Mouse (Mus musculus) stomach, embryonic 15.5 days (tissue): ENCODE measurements around the gene Pacsin3. TPM values are rescaled to one million over a fixed set of nuclear protein-coding genes. Genes with fewer than 3 reads are reported as not detected.

Source experiments
- ATAC-seq: fragments of 200-750 bp; cut with Nextera tagmentation; 2 replicates; pipeline ENCODE4 v1.8.0; 2017; ENCODE audit warnings: low read depth, moderate number of reproducible peaks, moderate TSS enrichment; ENCODE audit not compliant: insufficient read depth, low FRiP score
- H3K27ac ChIP-seq: fragments of 300-500 bp; sonication (generic); 2 replicates; pipeline ENCODE4 v1.5.1; 2015; ENCODE audit warnings: mild to moderate bottlenecking, inconsistent platforms
- H3K27me3 ChIP-seq: fragments of 300-500 bp; sonication (generic); replicated peaks from 2 replicates; pipeline ENCODE4 v1.6.1; 2015; ENCODE audit warnings: inconsistent platforms
- H3K36me3 ChIP-seq: fragments of 300-500 bp; sonication (generic); 2 replicates; pipeline ENCODE4 v1.6.1; 2015; ENCODE audit warnings: inconsistent platforms
- H3K4me1 ChIP-seq: fragments of 300-500 bp; sonication (generic); 2 replicates; pipeline ENCODE4 v1.6.1; 2015; ENCODE audit warnings: inconsistent platforms
- H3K4me2 ChIP-seq: fragments of 300-500 bp; sonication (generic); 2 replicates; pipeline ENCODE4 v1.6.1; 2015; ENCODE audit warnings: mild to moderate bottlenecking, inconsistent platforms
- H3K4me3 ChIP-seq: fragments of 300-500 bp; sonication (generic); replicated peaks from 2 replicates; pipeline ENCODE4 v1.5.1; 2015; ENCODE audit warnings: inconsistent platforms
- H3K9ac ChIP-seq: fragments of 300-500 bp; sonication (generic); 2 replicates; pipeline ENCODE4 v1.6.1; 2015; ENCODE audit warnings: inconsistent platforms
- H3K9me3 ChIP-seq: fragments of 300-500 bp; sonication (generic); 2 replicates; pipeline ENCODE4 v1.6.1; 2016; ENCODE audit warnings: inconsistent platforms
- WGBS: fragments of 180-500 bp; shearing (Covaris S2); methylation state at CpG from one replicate; pipeline ENCODE4 v1.1.7; 2015; 5-methylcytosine and 5-hydroxymethylcytosine counted together
- polyA plus RNA-seq: library from polyadenylated mRNA; unstranded; fragments of >200 nt; fragmentation: Nextera tagmentation; extraction: Ambion mirVana; gene quantifications from 2 replicates; pipeline ENCODE4 v1.2.1, GENCODE M21; 2015

Gene Pacsin3
- polyA plus RNA-seq, 1 experiment from 2014 or later, result 43.8 TPM

DNA sequence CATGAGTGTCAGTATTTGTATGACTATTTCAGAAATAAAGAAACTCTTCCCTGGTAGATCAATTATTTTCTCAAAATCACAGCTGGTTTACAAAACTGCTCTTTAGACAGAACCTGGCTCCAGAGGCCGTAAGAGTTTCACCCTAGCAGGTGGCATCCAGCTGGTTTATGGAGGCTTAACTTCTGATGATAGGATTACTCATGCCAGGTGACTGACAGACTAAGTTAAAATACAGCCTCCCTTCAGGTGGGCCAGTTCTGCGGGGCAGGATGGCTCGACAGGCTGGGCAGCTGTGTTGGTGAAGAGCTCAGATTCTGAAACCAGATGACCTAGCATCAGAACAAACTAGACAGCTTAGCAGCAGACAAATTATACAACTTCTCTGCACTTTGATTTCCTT, 53.8 kb downstream of the Pacsin3 start:
- WGBS, result 58% methylated on average over 3 of the region's 3 CpGs

DNA sequence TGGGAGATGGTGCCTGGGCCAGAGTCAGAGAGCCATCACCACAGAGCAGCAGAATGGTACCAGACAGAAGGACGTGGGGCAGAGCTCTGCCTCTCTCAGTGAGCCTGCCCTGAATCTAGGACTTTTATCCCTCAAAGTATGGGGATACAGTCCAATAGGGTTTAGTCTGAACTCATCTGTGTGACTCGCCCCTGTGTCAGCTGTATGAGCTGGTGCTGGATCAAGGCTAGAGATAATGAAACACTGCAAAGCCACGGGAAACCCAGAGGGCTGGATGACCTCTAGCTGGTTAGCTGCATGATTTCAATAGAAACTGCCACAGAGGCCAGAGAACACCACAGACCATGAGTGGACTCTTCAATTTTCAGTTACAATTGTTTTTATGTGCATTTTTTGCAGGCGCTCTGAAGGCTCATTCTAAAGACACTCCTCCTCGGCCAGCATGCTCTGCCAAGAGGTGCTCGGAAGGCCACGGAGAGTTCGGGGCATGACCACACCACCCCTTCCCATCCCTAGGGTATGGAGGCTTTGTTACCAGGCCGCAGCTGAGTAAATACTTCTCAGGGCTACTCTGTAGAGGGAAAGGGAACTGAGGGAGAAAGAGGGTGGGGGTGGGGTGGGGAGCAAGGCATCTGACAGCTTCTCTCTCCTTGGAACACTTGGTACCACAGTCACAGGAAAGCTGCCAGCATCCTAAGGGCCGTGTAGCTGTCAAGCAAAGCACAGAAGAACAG, 57.0 kb downstream of the Pacsin3 start:
- 51% methylated on average over 10 of the region's 10 CpGs for WGBS
- peaks cover 7% of the 10 kb centered on the region; the same call in 1 of the 2 replicates for H3K4me1 ChIP-seq
- peak; percentile 83; the same call in 1 of the 2 replicates for ATAC-seq

More for the DNA sequence above, 53.8 kb downstream of the Pacsin3 start:
- no peak overlapping the region for H3K4me3 ChIP-seq
- no peaks in the 10 kb centered on the region for H3K9me3 ChIP-seq
- ATAC-seq, result no peak
- H3K27me3 ChIP-seq, result no peaks in the 10 kb centered on the region
- peaks cover 7% of the 10 kb centered on the region; the same call in 1 of the 2 replicates for H3K4me1 ChIP-seq
- no peak overlapping the region for H3K4me2 ChIP-seq
- no peaks in the 10 kb centered on the region for H3K36me3 ChIP-seq
- no peak overlapping the region for H3K27ac ChIP-seq
- no peak overlapping the region for H3K9ac ChIP-seq

DNA sequence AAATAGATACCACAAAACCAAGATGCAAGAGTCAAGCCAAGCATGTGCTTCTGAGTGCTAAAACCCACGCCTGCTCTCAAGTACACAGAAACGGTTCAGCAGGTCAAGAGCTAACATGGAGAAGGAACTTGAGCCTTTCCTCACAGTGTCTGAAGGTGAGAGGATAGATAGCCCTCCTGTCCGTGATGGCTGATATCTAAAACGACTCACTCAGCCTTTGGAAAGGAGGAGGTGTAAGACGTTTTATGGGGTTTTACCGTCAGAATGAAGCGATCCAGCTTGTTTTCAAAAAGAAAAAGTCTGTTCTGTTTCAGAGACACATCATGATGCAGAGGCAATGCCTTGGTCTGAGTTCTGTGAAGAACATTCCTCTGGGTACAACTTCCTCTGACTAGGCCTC, 58.4 kb downstream of the Pacsin3 start:
- H3K36me3 ChIP-seq, result no peaks in the 10 kb centered on the region
- H3K27me3 ChIP-seq, result no peaks in the 10 kb centered on the region
- WGBS, result 81% methylated on average over 7 of the region's 7 CpGs
- no peak overlapping the region for H3K9ac ChIP-seq
- no peaks in the 10 kb centered on the region for H3K9me3 ChIP-seq
- H3K27ac ChIP-seq, result no peak overlapping the region
- ATAC-seq, result no peak
- no peak overlapping the region for H3K4me2 ChIP-seq
- H3K4me1 ChIP-seq, result peaks cover 5% of the 10 kb centered on the region; the same call in 1 of the 2 replicates
- no peak overlapping the region for H3K4me3 ChIP-seq

More for the DNA sequence above, 57.0 kb downstream of the Pacsin3 start:
- no peaks in the 10 kb centered on the region for H3K36me3 ChIP-seq
- no peaks in the 10 kb centered on the region for H3K9me3 ChIP-seq
- H3K4me2 ChIP-seq, result no peak overlapping the region
- no peak overlapping the region for H3K9ac ChIP-seq
- peak overlapping the region; percentile 51 for H3K27ac ChIP-seq
- H3K4me3 ChIP-seq, result no peak overlapping the region
- H3K27me3 ChIP-seq, result no peaks in the 10 kb centered on the region

Other genes with a start within 250 kb of the Pacsin3 start
- gene Rapsn, start 220.3 kb upstream of the Pacsin3 start, polyA plus RNA-seq, result 2.0 and 4.5 TPM in 2 replicates
- gene Psmc3, start 201.9 kb upstream of the Pacsin3 start, polyA plus RNA-seq, result 225 and 243 TPM in 2 replicates
- 42.8 and 45.5 TPM in 2 replicates for gene Slc39a13, start 185.5 kb upstream of the Pacsin3 start, polyA plus RNA-seq
- 9.5 and 13.5 TPM in 2 replicates for gene Spi1, start 173.6 kb upstream of the Pacsin3 start, polyA plus RNA-seq
- 0.50 and 0.67 TPM in 2 replicates for gene Mybpc3, start 137.8 kb upstream of the Pacsin3 start, polyA plus RNA-seq
- gene Madd, start 72.1 kb upstream of the Pacsin3 start, polyA plus RNA-seq, result 14.2 and 14.3 TPM in 2 replicates
- 4.8 and 6.0 TPM in 2 replicates for gene Nr1h3, start 53.1 kb upstream of the Pacsin3 start, polyA plus RNA-seq
- gene Acp2, start 53.1 kb upstream of the Pacsin3 start, polyA plus RNA-seq, result 19.8 and 20.8 TPM in 2 replicates
- gene Ddb2, start 19.0 kb upstream of the Pacsin3 start, polyA plus RNA-seq, result 18.2 and 18.5 TPM in 2 replicates
- 71.4 and 80.2 TPM in 2 replicates for gene Arfgap2, start 9.0 kb downstream of the Pacsin3 start, polyA plus RNA-seq
- gene 1110051M20Rik, start 188.8 kb downstream of the Pacsin3 start, polyA plus RNA-seq, result 39.0 and 42.4 TPM in 2 replicates
- 6.3 and 6.5 TPM in 2 replicates for gene Lrp4, start 201.6 kb downstream of the Pacsin3 start, polyA plus RNA-seq